Mouse (Mus musculus) kidney, adult 2 months (tissue): ENCODE results near the gene Klrb1a.
"Not testable (repeated sequence)": the region's sequence is repeated elsewhere in the genome, so short reads cannot be mapped to it uniquely, and the experiment has no call there.

Source experiments
- CTCF ChIP-seq: fragments of 200-500 bp; conservative IDR thresholded peaks from 2 replicates; pipeline ENCODE4 v1.5.1; 2011; ENCODE audit warnings: low read depth, mild to moderate bottlenecking, control low read depth, low read length, moderate library complexity, mixed read lengths; ENCODE audit not compliant: insufficient read depth, insufficient read length
- POLR2A ChIP-seq: fragments of 200-500 bp; IDR thresholded peaks from one replicate; pipeline ENCODE4 v1.6.1; 2011; ENCODE audit warnings: low read depth, low read length, control low read depth

- TF ChIP-seq POLR2A, CTCF: not testable (repeated sequence)
These were observed 1.9 kb upstream of the Klrb1a start for GRCm38 (mm10) chr6:128625246-128625645.
